Mouse (Mus musculus): ENCODE measurements around the gene Pdss2.

The Pdss2 gene

GRCm38 (mm10) chr10:43180313-43180912, 40.9 kb upstream of the Pdss2 start:
- Histone ChIP-seq H3K4me1 (replicated peaks; ENCODE audit: low read depth, low read length) (peaks cover 2% of the 10 kb centered on the region), H3K36me3 (ENCODE audit: insufficient read depth, low read length) (no peaks in the 10 kb centered on the region), H3K4me3 (replicated peaks; ENCODE audit: low read length) (no peak overlapping the region), H3K9me3 (ENCODE audit: low read length) (no peaks in the 10 kb centered on the region), H3K27me3 (ENCODE audit: insufficient read depth, low read length) (peaks cover 32% of the 10 kb centered on the region)
- TF ChIP-seq CTCF (conservative IDR thresholded peaks at IDR 0.05; ENCODE audit: low read length) (no peak), NANOG (IDR thresholded peaks at IDR 0.05; ENCODE audit: borderline replicate concordance, low read length) (no peak), POU5F1 (IDR thresholded peaks at IDR 0.05; ENCODE audit: borderline replicate concordance, low read length) (no peak)

- Histone ChIP-seq H3K36me3 (ENCODE audit: insufficient read depth, low read length) (no peaks in the 10 kb centered on the region), H3K27me3 (ENCODE audit: insufficient read depth, low read length) (no peaks in the 10 kb centered on the region), H3K4me3 (replicated peaks; ENCODE audit: low read length) (no peak overlapping the region), H3K9me3 (ENCODE audit: low read length) (no peaks in the 10 kb centered on the region), H3K4me1 (replicated peaks; ENCODE audit: low read depth, low read length) (peaks cover 3% of the 10 kb centered on the region; the same call in 1 of the 2 replicates)
- TF ChIP-seq POU5F1 (IDR thresholded peaks at IDR 0.05; ENCODE audit: borderline replicate concordance, low read length) (no peak), NANOG (IDR thresholded peaks at IDR 0.05; ENCODE audit: borderline replicate concordance, low read length) (no peak), CTCF (conservative IDR thresholded peaks at IDR 0.05; ENCODE audit: low read length) (no peak)
Measured at GRCm38 (mm10) chr10:43200206-43200605, 21.1 kb upstream of the Pdss2 start.

GRCm38 (mm10) chr10:43203865-43204264, 17.4 kb upstream of the Pdss2 start:
- no peaks in the 10 kb centered on the region for H3K27me3 ChIP-seq (ENCODE audit: insufficient read depth, low read length)
- H3K36me3 ChIP-seq (ENCODE audit: insufficient read depth, low read length) = no peaks in the 10 kb centered on the region
- H3K4me1 ChIP-seq (replicated peaks; ENCODE audit: low read depth, low read length) = peaks cover 22% of the 10 kb centered on the region
- TF ChIP-seq POU5F1 (IDR thresholded peaks at IDR 0.05; ENCODE audit: borderline replicate concordance, low read length) (no peak), CTCF (conservative IDR thresholded peaks at IDR 0.05; ENCODE audit: low read length) (no peak), NANOG (IDR thresholded peaks at IDR 0.05; ENCODE audit: borderline replicate concordance, low read length) (no peak)
- no peak overlapping the region for H3K4me3 ChIP-seq (replicated peaks; ENCODE audit: low read length)
- H3K9me3 ChIP-seq (ENCODE audit: low read length) = no peaks in the 10 kb centered on the region

DNA sequence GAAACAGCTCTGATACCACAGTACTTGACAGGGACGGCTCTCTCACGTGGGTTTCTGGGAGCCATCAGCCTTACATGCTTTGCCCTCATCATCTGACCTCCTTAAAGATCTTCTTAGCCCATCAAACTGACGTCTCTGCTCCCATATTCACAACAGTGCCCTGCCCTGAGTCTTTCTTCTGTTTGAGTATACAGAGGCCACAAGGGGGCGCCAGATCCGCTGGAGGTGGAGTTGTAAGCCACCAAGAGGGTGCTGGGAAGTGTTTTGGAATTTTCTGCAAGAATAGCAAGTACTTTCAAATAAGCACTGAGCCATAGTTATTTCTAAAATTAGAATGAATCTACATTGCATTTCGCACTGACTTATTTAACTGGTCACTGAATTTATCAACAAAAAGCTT, 9.4 kb upstream of the Pdss2 start:
- Histone ChIP-seq H3K27me3 (ENCODE audit: insufficient read depth, low read length) (no peaks in the 10 kb centered on the region), H3K4me3 (replicated peaks; ENCODE audit: low read length) (no peak overlapping the region), H3K4me1 (replicated peaks; ENCODE audit: low read depth, low read length) (peaks cover 11% of the 10 kb centered on the region), H3K36me3 (ENCODE audit: insufficient read depth, low read length) (no peaks in the 10 kb centered on the region), H3K9me3 (ENCODE audit: low read length) (no peaks in the 10 kb centered on the region)
- TF ChIP-seq NANOG (IDR thresholded peaks at IDR 0.05; ENCODE audit: borderline replicate concordance, low read length) (no peak), CTCF (conservative IDR thresholded peaks at IDR 0.05; ENCODE audit: low read length) (peak; percentile 76)

DNA sequence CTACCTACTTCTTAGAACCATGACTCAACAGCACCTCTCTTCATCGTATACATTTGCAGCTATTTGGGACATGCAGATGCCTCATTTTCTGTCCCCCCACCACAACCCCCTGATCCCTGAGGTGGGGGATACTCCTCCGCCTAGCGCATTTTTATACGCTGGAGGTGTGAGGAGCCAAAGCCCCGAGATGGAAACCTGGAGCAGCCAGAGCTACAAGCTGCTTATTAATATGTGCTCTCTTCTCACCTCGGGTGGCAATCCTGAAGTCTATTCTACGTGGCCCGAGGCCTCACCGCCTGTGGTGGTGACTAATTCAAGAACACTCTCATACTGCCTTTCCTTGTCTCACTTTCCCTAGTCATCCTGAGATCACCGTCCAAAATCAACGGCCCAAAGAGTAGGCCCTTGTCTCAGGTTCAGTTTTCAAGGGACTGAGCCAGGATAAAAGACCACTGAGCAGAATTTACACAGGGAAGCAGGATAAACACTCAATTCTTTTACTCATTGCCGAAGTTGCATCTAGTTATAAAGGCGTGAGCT, 3.9 kb upstream of the Pdss2 start:
- H3K36me3 ChIP-seq (ENCODE audit: insufficient read depth, low read length) = no peaks in the 10 kb centered on the region
- H3K27me3 ChIP-seq (ENCODE audit: insufficient read depth, low read length) = no peaks in the 10 kb centered on the region
- TF ChIP-seq NANOG (IDR thresholded peaks at IDR 0.05; ENCODE audit: borderline replicate concordance, low read length) (no peak), POU5F1 (IDR thresholded peaks at IDR 0.05; ENCODE audit: borderline replicate concordance, low read length) (no peak), CTCF (conservative IDR thresholded peaks at IDR 0.05; ENCODE audit: low read length) (no peak)
- H3K4me1 ChIP-seq (replicated peaks; ENCODE audit: low read depth, low read length) = peaks cover 12% of the 10 kb centered on the region
- no peak overlapping the region for H3K4me3 ChIP-seq (replicated peaks; ENCODE audit: low read length)
- H3K9me3 ChIP-seq (ENCODE audit: low read length) = no peaks in the 10 kb centered on the region

DNA sequence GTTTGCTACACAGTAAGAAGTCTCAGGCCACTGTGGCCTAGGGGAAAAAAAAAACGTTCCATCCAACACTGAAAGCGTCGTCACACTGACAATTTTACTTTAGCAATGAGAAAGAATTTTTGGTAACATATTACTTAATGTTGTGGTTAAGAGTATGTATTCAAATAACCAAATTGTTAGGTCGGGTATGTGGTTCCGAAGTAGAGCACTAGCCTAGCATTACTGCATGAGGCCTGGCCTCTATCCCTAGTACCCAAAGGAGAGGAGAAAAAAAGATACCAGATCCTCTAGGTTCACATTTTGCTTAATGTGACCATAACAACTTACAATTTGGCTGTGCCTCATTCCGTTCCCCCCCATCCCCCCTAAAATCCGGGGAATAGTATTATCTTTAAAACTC, 807 bp upstream of the Pdss2 start:
- Histone ChIP-seq H3K4me1 (replicated peaks; ENCODE audit: low read depth, low read length) (peaks cover 24% of the 10 kb centered on the region), H3K4me3 (replicated peaks; ENCODE audit: low read length) (peak overlapping the region; percentile 98), H3K36me3 (ENCODE audit: insufficient read depth, low read length) (peaks cover 4% of the 10 kb centered on the region; the same call in 1 of the 2 replicates), H3K9me3 (ENCODE audit: low read length) (no peaks in the 10 kb centered on the region), H3K27me3 (ENCODE audit: insufficient read depth, low read length) (no peaks in the 10 kb centered on the region)
- TF ChIP-seq POU5F1 (IDR thresholded peaks at IDR 0.05; ENCODE audit: borderline replicate concordance, low read length) (no peak), NANOG (IDR thresholded peaks at IDR 0.05; ENCODE audit: borderline replicate concordance, low read length) (no peak), CTCF (conservative IDR thresholded peaks at IDR 0.05; ENCODE audit: low read length) (no peak)

DNA sequence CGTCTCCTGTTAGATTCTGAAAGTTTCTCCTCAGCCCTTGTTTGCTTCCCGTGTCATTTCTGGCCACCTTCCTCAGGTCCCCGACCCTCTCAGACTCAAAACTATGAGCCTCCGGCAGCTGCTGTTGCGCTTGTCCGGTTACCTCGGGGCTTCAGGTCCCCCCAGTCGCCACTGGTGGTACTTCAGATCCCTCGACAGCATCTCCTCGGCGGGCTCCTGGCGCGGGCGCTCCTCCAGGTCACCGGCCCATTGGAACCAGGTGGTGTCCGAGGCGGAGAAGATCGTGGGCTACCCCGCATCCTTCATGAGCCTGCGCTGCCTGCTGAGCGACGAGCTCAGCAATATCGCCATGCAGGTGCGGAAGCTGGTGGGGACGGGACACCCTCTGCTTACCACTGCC, 373 bp downstream of the Pdss2 start:
- H3K4me1 ChIP-seq (replicated peaks; ENCODE audit: low read depth, low read length) = peaks cover 36% of the 10 kb centered on the region
- H3K36me3 ChIP-seq (ENCODE audit: insufficient read depth, low read length) = peaks cover 4% of the 10 kb centered on the region; the same call in 1 of the 2 replicates
- H3K27me3 ChIP-seq (ENCODE audit: insufficient read depth, low read length) = no peaks in the 10 kb centered on the region
- no peak for TF ChIP-seq NANOG (IDR thresholded peaks at IDR 0.05; ENCODE audit: borderline replicate concordance, low read length)
- TF ChIP-seq POU5F1 (IDR thresholded peaks at IDR 0.05; ENCODE audit: borderline replicate concordance, low read length) = no peak
- no peak for TF ChIP-seq CTCF (conservative IDR thresholded peaks at IDR 0.05; ENCODE audit: low read length)
- peak overlapping the region; percentile 98 for H3K4me3 ChIP-seq (replicated peaks; ENCODE audit: low read length)
- no peaks in the 10 kb centered on the region for H3K9me3 ChIP-seq (ENCODE audit: low read length)

DNA sequence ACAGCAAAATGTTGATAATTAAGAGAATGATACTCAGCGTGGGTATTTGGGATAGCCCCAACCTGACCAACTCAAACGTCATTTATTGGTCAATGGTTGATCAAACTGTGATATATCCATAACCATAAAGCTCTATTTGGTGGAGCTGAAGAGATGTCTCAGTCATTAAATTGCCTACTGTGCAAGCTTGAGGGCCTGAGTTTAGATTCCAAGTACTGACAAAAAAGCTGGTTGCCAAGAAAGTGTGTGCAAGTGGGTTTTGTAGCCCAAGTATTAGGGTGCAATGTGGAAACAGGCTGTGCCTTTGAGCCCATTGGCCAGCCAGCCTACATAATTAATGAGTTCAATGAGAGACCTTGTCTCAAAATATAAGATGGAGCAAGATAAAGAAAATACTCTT, 2.1 kb downstream of the Pdss2 start:
- Histone ChIP-seq H3K36me3 (ENCODE audit: insufficient read depth, low read length) (peaks cover 11% of the 10 kb centered on the region; the same call in 1 of the 2 replicates), H3K27me3 (ENCODE audit: insufficient read depth, low read length) (no peaks in the 10 kb centered on the region)

More for the DNA sequence above, 2.1 kb downstream of the Pdss2 start:
- TF ChIP-seq CTCF (conservative IDR thresholded peaks at IDR 0.05; ENCODE audit: low read length) (no peak), POU5F1 (IDR thresholded peaks at IDR 0.05; ENCODE audit: borderline replicate concordance, low read length) (no peak), NANOG (IDR thresholded peaks at IDR 0.05; ENCODE audit: borderline replicate concordance, low read length) (no peak)
- Histone ChIP-seq H3K4me3 (replicated peaks; ENCODE audit: low read length) (no peak overlapping the region), H3K9me3 (ENCODE audit: low read length) (no peaks in the 10 kb centered on the region), H3K4me1 (replicated peaks; ENCODE audit: low read depth, low read length) (peaks cover 44% of the 10 kb centered on the region)

Data from E14TG2a.4 (cell line).